Mouse (Mus musculus): Measurements from ENCODE around the gene Samd8.

The Samd8 gene

DNA sequence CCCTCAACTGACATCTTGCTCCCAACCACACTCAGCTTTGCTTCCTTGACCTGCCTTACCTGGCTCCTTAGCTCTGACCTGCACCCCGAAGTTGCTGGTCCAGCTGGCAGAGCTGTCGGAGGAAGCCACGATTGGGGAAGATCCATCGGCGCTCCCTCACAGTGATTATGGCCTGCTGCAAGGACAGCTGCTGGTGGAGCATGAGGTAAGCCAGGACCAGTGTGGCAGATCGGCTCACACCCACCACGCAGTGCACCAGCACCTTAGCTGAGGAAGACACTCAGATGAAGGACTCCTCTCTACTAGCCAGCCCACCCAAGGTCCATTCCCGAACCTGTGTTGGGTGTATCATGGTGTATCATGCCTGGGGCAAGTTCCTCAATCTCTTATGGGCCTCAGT is 4.1 kb upstream of the Samd8 start:
- DNase-seq (ENCODE audit: low spot score): no peak

DNA sequence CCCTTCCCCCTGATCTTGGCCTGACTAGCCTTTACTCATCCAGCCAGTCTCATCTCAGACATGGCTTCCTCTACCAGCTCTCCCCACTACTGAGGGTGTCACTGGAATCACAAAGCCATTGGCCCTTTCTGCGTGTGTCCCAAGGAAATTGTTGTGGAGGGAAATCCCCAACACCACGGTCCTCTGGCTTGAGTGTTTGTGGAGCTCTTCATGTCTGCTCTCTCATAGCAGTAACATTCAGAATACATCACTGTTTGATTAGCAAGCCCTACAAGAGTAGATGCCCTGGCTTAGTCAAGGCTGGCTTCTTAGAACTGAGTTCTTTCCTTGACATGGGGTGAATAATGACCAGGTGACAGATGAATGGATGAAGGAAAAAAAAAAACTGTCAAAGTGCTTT is 3.5 kb upstream of the Samd8 start:
- no peak for DNase-seq (ENCODE audit: low spot score)

GRCm38 (mm10) chr14:21747436-21748141 is 2.7 kb upstream of the Samd8 start:
- no peak for DNase-seq (ENCODE audit: low spot score)

DNA sequence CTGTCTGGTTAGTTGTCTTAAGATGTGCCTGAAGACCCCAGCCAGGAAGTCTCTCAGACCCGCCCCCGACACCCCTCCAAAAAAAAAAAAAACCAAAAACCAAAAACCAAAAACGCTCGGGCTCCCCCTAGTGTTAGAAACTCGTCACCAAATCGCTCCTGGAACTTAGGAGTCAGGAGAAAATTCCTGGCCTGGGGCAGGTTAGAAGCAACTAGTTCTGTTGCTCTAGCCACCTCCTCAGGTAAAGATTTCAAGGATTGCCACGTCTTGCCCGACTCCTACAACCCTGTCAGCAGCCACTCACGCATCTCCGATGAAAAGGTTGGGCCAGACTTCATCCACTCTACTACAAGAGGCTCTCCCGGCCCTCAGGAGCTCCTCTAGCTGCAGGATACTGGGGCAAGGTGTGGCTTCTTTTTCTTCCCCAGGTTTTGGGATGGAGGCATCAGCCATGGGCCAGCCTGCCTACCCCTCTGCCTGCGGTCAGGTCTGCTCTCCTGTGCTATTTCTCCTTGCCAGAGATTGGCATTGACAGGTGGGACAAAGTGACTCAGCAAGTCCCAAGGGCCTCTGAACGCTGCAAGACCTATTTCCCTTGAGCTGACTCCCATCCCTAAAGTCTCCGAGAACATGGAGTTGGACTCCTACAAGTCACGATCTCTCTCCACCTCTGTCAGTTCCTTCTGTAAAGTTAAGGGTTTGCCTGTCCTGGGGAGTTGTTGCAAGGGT is 2.0 kb upstream of the Samd8 start:
- DNase-seq (ENCODE audit: low spot score): peak; percentile 82

GRCm38 (mm10) chr14:21750881-21751542 is 681 bp downstream of the Samd8 start, which contains the start of gene Dusp13:
Dusp13 (minus strand) TSS chr14:21751181.
- DNase-seq (ENCODE audit: low spot score): peak; percentile 74

DNA sequence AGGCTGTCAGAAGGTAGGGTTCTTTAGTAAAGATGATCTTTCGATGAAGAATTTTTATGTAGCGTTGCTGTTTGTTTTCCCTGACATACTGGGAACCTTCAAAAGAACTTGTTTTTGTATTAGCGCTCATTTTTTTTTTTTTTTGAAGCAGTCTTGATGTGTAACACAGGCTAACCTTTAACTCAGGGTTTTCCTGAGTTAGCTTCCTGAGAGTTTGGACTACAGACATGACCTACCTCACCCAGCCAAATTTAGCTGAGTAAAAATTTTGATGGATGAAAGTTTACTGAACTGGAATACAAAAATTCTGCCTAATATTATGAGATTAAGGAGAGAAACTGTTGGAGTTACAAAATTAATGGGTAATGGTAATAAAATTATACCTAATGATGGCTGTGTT is 2.1 kb downstream of the Samd8 start:
- DNase-seq (ENCODE audit: low spot score): no peak

DNA sequence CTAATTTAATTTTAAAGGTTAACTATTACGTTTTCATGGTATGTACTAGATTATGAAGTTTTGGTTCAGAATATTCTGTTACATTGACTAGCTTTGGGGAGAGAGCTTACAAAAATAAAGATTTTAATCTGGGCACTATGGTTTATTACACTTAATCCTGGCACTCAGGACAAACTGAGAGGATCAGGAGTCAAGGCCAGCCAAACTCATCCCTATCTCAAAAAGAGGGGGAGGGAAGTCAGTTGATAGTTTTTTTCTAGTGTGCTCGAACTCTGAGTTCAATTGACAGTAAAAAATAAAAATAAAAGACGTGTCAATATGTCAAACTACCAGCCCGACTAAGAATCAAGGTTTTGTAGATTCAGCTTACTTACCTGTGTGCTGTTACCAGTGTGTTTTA is 3.0 kb downstream of the Samd8 start:
- no peak for DNase-seq (ENCODE audit: low spot score)

DNA sequence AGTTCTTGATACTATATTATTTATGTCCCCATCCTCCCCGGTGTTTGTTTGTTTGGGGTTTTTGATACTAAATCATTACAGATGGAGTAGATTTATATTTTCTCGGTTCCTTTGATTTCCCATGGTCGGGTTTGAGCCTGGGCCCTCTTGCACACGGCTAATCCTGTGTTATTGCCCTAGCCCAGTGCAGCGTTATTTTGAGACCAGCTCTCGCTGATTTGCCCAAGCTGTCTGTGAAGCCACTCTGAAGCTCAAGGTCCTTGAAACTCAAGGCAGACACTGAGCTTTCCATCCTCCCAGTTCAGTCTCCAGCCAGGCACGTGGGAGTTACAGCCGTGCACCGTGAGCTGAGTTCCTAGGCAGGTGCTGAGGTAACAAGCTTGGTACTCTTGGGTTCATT is 11.2 kb downstream of the Samd8 start:
- DNase-seq (ENCODE audit: low spot score): no peak

DNA sequence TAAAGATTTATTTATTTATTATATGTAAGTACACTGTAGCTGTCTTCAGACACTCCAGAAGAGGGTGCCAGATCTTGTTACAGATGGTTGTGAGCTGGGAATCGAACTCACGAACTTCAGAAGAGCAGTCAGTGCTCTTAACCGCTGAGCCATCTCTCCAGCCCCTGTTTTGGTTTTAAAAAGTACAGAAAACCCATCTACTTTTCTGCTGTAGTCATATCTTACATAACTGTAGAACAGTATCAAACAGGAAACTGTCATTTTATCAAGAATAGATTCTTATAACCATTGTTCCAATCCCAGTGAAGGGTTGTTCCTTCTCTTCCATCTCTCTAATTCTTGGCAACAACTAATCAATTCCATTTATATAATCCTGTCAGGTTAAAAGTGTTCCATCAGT is 13.4 kb downstream of the Samd8 start:
- no peak for DNase-seq (ENCODE audit: low spot score)

- DNase-seq (ENCODE audit: low spot score): no peak
These were observed 14.3 kb downstream of the Samd8 start for GRCm38 (mm10) chr14:21764646-21765045.

DNA sequence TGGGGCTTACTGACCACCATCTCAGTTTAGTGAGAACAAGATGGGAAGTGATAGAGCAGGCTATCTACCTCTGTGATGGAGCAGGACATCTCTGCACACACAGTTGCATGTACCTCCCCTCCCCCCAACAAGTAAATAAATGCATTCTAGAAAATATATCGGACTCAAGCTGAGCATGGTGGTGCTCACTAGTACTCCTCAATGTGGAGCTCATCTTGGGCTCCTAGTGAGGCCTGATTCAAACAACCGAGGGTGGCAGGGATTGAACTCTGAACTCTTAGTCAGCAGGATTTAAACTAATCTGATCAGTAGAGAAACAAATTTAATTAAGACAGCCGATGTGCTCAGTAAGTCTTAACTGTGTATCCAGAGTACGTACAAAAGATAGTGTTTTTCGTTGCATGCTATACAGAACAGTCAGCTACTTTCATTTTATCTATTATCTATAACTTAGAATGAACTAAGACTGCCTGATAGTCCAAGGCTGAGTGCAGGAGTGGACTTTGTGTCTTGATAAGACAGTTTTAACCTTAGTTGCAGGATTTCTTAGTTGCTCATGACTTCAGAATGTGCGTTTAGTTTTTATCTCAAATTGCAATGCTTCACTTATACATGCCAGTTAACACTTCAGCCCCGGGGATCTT is 15.5 kb downstream of the Samd8 start:
- no peak for DNase-seq (ENCODE audit: low spot score)

GRCm38 (mm10) chr14:21766398-21766958 is 16.1 kb downstream of the Samd8 start:
- DNase-seq (ENCODE audit: low spot score): no peak

DNA sequence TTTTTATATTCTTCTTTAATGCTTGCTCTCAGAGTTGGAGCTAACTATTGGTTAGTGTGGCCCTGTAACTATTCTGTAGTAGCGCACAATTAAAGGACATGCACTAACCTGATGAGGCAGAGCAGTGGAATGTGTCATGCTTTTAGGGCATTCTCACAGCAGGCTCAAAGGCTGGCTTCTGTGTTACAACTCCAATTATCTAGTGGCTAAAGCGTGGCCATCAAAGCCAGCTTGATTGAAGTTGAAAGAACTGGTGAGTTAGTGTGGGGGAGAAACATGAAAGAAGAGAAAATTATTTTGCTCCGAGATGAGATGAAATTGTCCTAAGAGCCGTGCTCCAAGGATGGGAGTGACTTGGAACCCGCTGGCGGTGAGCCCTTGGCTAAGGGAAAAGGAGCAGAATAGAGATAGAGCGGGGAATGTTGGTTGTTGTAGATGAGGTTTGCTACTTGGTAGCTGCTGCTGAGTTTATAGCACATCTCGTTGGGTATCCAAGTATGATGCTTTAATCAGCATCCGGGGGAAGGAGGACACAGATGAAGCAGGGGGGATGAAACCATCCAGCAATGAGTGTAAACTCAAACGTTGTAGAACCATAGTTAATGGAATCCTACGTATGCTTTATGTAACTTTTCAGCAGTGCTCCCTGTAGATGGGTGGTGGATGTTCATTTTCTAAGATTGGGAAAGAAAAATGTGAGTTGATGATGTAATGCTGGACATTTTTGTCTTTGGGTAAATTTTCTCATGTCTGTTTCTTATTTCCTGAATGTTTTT is 22.4 kb downstream of the Samd8 start:
- no peak for DNase-seq (ENCODE audit: low spot score)

DNA sequence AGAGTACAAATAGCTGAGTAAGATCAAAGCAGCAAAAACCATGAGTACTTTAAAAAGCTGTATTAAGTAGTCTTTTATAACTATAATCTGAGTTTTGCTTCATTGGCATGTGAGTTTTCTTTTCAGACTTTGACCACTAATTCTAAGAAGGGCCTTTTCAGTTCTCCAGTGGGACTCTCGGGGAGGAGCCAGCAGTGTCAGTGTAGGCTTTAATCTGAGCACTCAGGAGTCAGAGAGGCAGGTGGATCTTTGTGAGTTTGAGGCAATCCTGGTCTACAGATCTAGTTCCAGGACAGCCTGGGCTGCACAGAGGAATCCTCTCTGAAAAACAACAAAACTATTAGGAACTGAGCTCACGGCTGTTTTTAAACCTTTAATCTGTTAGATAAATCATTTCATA is 23.6 kb downstream of the Samd8 start:
- DNase-seq (ENCODE audit: low spot score): no peak

DNA sequence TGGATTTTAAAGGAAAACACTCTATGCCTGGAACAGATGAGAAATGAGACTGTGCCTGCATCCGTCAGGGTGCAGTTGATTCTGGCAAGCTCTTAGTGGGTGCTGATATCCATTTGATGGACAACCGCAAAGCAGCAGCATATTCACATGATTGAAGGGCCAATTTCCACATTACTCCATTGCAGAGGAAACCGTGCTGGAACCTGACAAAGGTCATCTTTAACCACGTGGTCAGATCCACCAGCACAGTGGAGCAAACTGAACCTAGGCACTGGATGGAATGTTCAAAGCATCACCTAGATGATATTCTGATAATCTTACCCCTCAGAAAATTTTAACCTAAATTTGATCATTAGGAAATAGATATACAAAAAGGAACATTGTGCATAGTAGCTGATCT is 25.9 kb downstream of the Samd8 start:
- DNase-seq (ENCODE audit: low spot score): no peak

DNA sequence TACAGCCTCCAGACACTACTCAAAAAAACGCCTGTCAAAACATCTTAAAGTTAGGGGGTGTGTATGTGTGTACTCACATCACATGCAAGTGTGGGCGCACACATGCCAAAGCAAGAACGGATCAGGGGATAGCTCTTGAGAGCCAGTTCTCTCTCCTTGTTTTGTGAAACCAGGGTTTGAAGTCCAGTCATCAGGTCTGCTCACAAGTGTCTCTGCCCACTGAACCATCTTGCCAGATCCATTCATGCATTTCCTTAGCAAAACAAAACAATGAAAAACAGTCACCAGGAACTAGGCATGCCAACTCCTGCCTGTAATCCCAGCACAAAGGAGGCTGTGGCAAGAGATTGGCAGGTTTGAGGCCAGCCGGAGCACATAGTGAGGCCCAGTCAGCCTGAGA is 36.2 kb downstream of the Samd8 start:
- no peak for DNase-seq (ENCODE audit: low spot score)

DNA sequence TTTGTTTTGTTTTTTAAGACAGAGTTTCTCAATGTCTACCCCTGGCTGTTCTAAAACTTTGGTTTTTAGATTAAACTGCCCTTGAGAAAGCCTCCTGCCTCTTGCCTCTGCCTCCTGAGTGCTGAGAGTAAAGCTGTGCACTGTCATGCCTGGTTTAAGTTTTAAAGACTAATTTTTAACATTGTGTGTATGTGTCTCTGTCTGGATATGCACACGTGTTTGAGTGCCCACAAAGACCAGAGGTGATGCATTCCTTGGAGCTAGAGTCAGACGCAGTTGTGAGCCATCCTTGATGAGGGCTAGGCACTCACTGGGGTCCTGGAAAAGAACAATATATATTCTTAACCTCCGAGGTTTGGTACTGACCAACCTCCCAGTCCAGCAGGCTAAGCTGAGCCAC is 37.0 kb downstream of the Samd8 start:
- no peak for DNase-seq (ENCODE audit: low spot score)

DNA sequence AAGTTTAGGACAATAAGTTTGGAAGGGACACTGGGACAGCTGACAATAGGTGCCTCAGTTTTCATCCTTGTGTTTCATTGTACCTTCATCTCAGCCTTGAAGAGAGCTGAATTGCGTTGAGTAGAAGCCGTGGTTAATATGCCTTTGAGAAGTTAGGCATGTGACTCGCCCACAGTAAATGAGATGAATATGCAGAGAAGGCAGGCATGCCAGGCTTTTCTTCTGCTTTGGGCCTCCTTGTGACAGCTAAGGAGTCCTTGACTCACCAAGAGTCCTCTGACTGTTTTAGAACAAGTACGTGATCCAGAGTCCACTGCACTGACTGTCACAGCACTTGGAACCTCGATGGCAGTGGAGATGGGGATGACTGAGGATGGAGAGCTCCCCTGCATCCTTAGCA is 37.8 kb downstream of the Samd8 start:
- no peak for DNase-seq (ENCODE audit: low spot score)

GRCm38 (mm10) chr14:21790585-21791251 is 40.4 kb downstream of the Samd8 start:
- DNase-seq (ENCODE audit: low spot score): no peak

- DNase-seq (ENCODE audit: low spot score): no peak
These were observed 41.4 kb downstream of the Samd8 start for GRCm38 (mm10) chr14:21791722-21792121.

- DNase-seq (ENCODE audit: low spot score): no peak
These were observed 41.9 kb downstream of the Samd8 start for GRCm38 (mm10) chr14:21792250-21792649.
